In genomic region chr3:152713991-152714902, GRCm38 (mm10) we compare ENCODE assay signal across 8 mouse cellular contexts. TPM values are rescaled to one million over a fixed set of nuclear protein-coding genes. Genes with fewer than 3 reads are reported as not detected.
DNase-seq lines count a peak whose midpoint lies in the region; ATAC-seq and TF ChIP-seq lines count a peak whose summit lies in the region.

Pigk (plus strand) TSS chr3:152714100.

- peak within 1 kb of the TSS; percentile 93 for H3K4me2 ChIP-seq in heart, embryonic 12.5 days
- peak within 1 kb of the TSS; percentile 88 for H3K4me2 ChIP-seq in liver, embryonic 12.5 days
- H3K4me2 ChIP-seq in stomach, embryonic 15.5 days: peak within 1 kb of the TSS; percentile 75

- TF ChIP-seq CTCF in C2C12 (IDR thresholded peaks at IDR 0.05; ENCODE audit: control insufficient read depth, insufficient read depth, insufficient read length): no peak
- TF ChIP-seq CTCF in brain, embryonic 14.5 days (IDR thresholded peaks at IDR 0.05; ENCODE audit: borderline replicate concordance, extremely low read depth, insufficient read depth, insufficient read length): no peak

- no peaks in the 10 kb centered on the region for H3K36me3 ChIP-seq in C2C12 (ENCODE audit: control insufficient read depth, insufficient read depth)
- H3K36me3 ChIP-seq in erythroblast, embryonic 14.5 days (ENCODE audit: control insufficient read depth): peaks cover 7% of the 10 kb centered on the region
- H3K36me3 ChIP-seq in heart, embryonic 12.5 days: peaks cover 5% of the 10 kb centered on the region
- no peaks in the 10 kb centered on the region for H3K36me3 ChIP-seq in liver, embryonic 12.5 days
- no peaks in the 10 kb centered on the region for H3K36me3 ChIP-seq in stomach, embryonic 15.5 days

- DNase-seq in brain, embryonic 14.5 days (ENCODE audit: low read depth): peak; percentile 97
- peak; percentile 94 for DNase-seq in kidney, postnatal 10 days
- peak; percentile 90 to 93 for DNase-seq in natural killer cell, adult 2 months (ENCODE audit: low spot score in 2 of 2)

- peak; percentile 57; the same call in 1 of the 2 replicates for TF ChIP-seq POLR2A in brain, embryonic 14.5 days (IDR thresholded peaks at IDR 0.05; ENCODE audit: borderline replicate concordance, extremely low read depth, insufficient read depth, insufficient read length, poor library complexity, severe bottlenecking)

- 0 out of 2 replicates have a peak within 1 kb of the TSS, but pooled peaks have one; percentile 9 for H3K27ac ChIP-seq in heart, embryonic 12.5 days (ENCODE audit: poor library complexity, severe bottlenecking)
- no peak within 1 kb of the TSS for H3K27ac ChIP-seq in liver, embryonic 12.5 days
- no peak within 1 kb of the TSS for H3K27ac ChIP-seq in stomach, embryonic 15.5 days

- H3ac ChIP-seq in C2C12 (ENCODE audit: control insufficient read depth, insufficient read length, low read depth): peak within 1 kb of the TSS; percentile 91

- ATAC-seq in heart, embryonic 12.5 days (ENCODE audit: insufficient number of reproducible peaks, low FRiP score): peak; percentile 90
- ATAC-seq in liver, embryonic 12.5 days: peak; percentile 86
- peak; percentile 75; the same call in 1 of the 2 replicates for ATAC-seq in stomach, embryonic 15.5 days (ENCODE audit: insufficient read depth, low FRiP score, low read depth)

- peak within 1 kb of the TSS; percentile 86 for H3K4me3 ChIP-seq in C2C12 (ENCODE audit: insufficient read depth, poor library complexity, severe bottlenecking)
- H3K4me3 ChIP-seq in erythroblast, embryonic 14.5 days (replicated peaks): peak within 1 kb of the TSS; percentile 99
- peak within 1 kb of the TSS; percentile 95 for H3K4me3 ChIP-seq in heart, embryonic 12.5 days
- H3K4me3 ChIP-seq in liver, embryonic 12.5 days: peak within 1 kb of the TSS; percentile 95
- H3K4me3 ChIP-seq in stomach, embryonic 15.5 days (replicated peaks): peak within 1 kb of the TSS; percentile 97

- peak within 1 kb of the TSS; percentile 86 for H3K9ac ChIP-seq in heart, embryonic 12.5 days
- peak within 1 kb of the TSS; percentile 82 for H3K9ac ChIP-seq in liver, embryonic 12.5 days
- H3K9ac ChIP-seq in stomach, embryonic 15.5 days: peak within 1 kb of the TSS; percentile 72

- no peaks in the 10 kb centered on the region for H3K9me3 ChIP-seq in erythroblast, embryonic 14.5 days (ENCODE audit: control insufficient read depth, low read length)
- H3K9me3 ChIP-seq in heart, embryonic 12.5 days (replicated peaks): no peaks in the 10 kb centered on the region
- H3K9me3 ChIP-seq in liver, embryonic 12.5 days (replicated peaks): no peaks in the 10 kb centered on the region
- H3K9me3 ChIP-seq in stomach, embryonic 15.5 days: no peaks in the 10 kb centered on the region

- peaks cover 7% of the 10 kb centered on the region for H3K79me3 ChIP-seq in C2C12 (ENCODE audit: low read depth)

- no peaks in the 10 kb centered on the region for H3K27me3 ChIP-seq in C2C12 (ENCODE audit: control insufficient read depth, insufficient read depth, insufficient read length)
- H3K27me3 ChIP-seq in erythroblast, embryonic 14.5 days (ENCODE audit: control insufficient read depth): no peaks in the 10 kb centered on the region
- no peaks in the 10 kb centered on the region for H3K27me3 ChIP-seq in heart, embryonic 12.5 days (replicated peaks)
- H3K27me3 ChIP-seq in liver, embryonic 12.5 days (replicated peaks): peaks cover 5% of the 10 kb centered on the region; the same call in 1 of the 2 replicates
- no peaks in the 10 kb centered on the region for H3K27me3 ChIP-seq in stomach, embryonic 15.5 days (replicated peaks)

- WGBS in heart, embryonic 12.5 days: under 1% methylated on average over 48 of the region's 48 CpGs
- under 1% methylated on average over 48 of the region's 48 CpGs for WGBS in liver, embryonic 12.5 days (ENCODE audit: insufficient replicate concordance)
- WGBS in stomach, embryonic 15.5 days: under 1% methylated on average over 48 of the region's 48 CpGs

- peaks cover 22% of the 10 kb centered on the region for H3K4me1 ChIP-seq in erythroblast, embryonic 14.5 days (ENCODE audit: control insufficient read depth)
- H3K4me1 ChIP-seq in heart, embryonic 12.5 days (replicated peaks): no peaks in the 10 kb centered on the region; the same call in 1 of the 2 replicates
- peaks cover 15% of the 10 kb centered on the region for H3K4me1 ChIP-seq in liver, embryonic 12.5 days
- H3K4me1 ChIP-seq in stomach, embryonic 15.5 days: 0 out of 2 replicates have a peak, but pooled peaks cover 7% of the 10 kb centered on the region

- H3K79me2 ChIP-seq in C2C12 (ENCODE audit: control insufficient read depth, insufficient read depth): peaks cover 26% of the 10 kb centered on the region

TF ChIP-seq in C2C12, 6 proteins besides CTCF, POLR2A, EP300 and RAD21:
- TF ChIP-seq MYOD1 (IDR thresholded peaks at IDR 0.05; ENCODE audit: control insufficient read depth, insufficient read length, low read depth): no peak
- TF ChIP-seq FOSL1 (IDR thresholded peaks at IDR 0.05; ENCODE audit: insufficient read depth, low read length, poor library complexity, severe bottlenecking): no peak
- TF ChIP-seq MAX (IDR thresholded peaks at IDR 0.05): no peak
- no peak for TF ChIP-seq CEBPB (IDR thresholded peaks at IDR 0.05; ENCODE audit: low read depth)
- no peak for TF ChIP-seq USF1 (IDR thresholded peaks at IDR 0.05; ENCODE audit: low read depth)
- TF ChIP-seq MYOG (IDR thresholded peaks at IDR 0.05; ENCODE audit: control insufficient read depth, extremely low read depth, insufficient read length): no peak

RNA-seq across cellular contexts. Expression of gene Pigk, which starts in this region (rescaled TPM):
- 13.1 TPM for polyA plus RNA-seq in C2C12 (2012; fragmentation: generic; extraction: Trizol)
- polyA plus RNA-seq in brain, embryonic 14.5 days (2012; rRNA removed): 12.9 and 17.0 TPM in 2 replicates
- 0.58 and 0.65 TPM in 2 replicates for polyA plus RNA-seq in erythroblast, embryonic 14.5 days (2012)
- polyA plus RNA-seq in heart, embryonic 12.5 days (2016; fragmentation: Nextera tagmentation; extraction: Ambion mirVana): 41.4 and 41.7 TPM in 2 replicates
- 24.9 and 34.5 TPM in 2 replicates for polyA plus RNA-seq in liver, embryonic 12.5 days (2016; fragmentation: Nextera tagmentation; extraction: Ambion mirVana)
- 41.0 and 44.9 TPM in 2 replicates for polyA plus RNA-seq in stomach, embryonic 15.5 days (2015; fragmentation: Nextera tagmentation; extraction: Ambion mirVana)
